Mouse (Mus musculus): Measurements from ENCODE around the gene Tcf20.

DNA sequence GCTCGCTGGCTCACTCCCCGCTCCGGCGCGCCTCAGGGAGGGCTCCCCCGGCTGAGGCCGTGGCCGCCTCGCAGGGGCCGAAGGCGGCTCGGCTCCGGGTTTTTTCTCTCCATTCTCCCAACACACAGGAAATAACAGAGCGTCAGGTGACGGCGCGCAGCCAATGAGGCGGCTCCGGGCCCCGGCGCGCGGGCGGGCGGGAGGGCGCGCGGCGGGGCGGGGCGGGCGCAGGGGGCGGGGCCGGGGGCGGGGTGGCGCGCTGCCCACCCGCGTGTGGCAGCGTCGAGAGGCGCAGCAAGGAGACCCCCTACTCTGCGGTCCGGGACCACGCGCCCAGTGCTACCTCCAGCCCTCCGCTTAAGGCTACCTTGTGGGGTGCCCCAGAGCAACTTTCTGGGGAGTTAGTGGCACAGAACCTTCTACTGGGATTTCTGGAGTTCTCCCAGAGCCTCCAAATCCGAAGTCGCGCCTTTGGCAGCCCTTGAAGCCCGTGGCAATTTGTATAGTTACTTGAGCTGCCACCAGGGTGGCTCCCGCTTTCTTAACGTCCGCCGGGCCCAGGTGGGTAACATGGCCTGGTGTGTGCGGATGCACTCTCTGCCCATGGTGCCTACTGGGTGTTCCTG is 87.9 kb downstream of the Tcf20 start:
- no peak for TF ChIP-seq CTCF (IDR thresholded peaks at IDR 0.05; ENCODE audit: low read depth, low read length)
- TF ChIP-seq POLR2AphosphoS5 (IDR thresholded peaks at IDR 0.05; ENCODE audit: insufficient replicate concordance, low read depth, low read length), result no peak
